Mouse (Mus musculus): ENCODE measurements around the gene Supt3.

Gene Supt3

GRCm38 (mm10) chr17:44963051-44963798 lies 186.3 kb downstream of the Supt3 start:
- no peak for DNase-seq (ENCODE audit: low spot score in 2 of 2)

GRCm38 (mm10) chr17:44967186-44967585 lies 190.2 kb downstream of the Supt3 start:
- DNase-seq (ENCODE audit: low spot score in 2 of 2): no peak

- DNase-seq (ENCODE audit: low spot score in 2 of 2): no peak
Measured at GRCm38 (mm10) chr17:44970255-44970654, 193.3 kb downstream of the Supt3 start.

GRCm38 (mm10) chr17:44973489-44973888 lies 196.5 kb downstream of the Supt3 start:
- no peak for DNase-seq (ENCODE audit: low spot score in 2 of 2)

- no peak for DNase-seq (ENCODE audit: low spot score in 2 of 2)
Measured at GRCm38 (mm10) chr17:44977690-44978089, 200.7 kb downstream of the Supt3 start.

- no peak for DNase-seq (ENCODE audit: low spot score in 2 of 2)
Measured at GRCm38 (mm10) chr17:44987964-44988363, 211.0 kb downstream of the Supt3 start.

GRCm38 (mm10) chr17:45003311-45003710 lies 226.4 kb downstream of the Supt3 start:
- no peak for DNase-seq (ENCODE audit: low spot score in 2 of 2)

- DNase-seq (ENCODE audit: low spot score in 2 of 2): no peak
Measured at GRCm38 (mm10) chr17:45004477-45005170, 227.7 kb downstream of the Supt3 start.

- no peak for DNase-seq (ENCODE audit: low spot score in 2 of 2)
Measured at GRCm38 (mm10) chr17:45007461-45007860, 230.5 kb downstream of the Supt3 start.

- no peak for DNase-seq (ENCODE audit: low spot score in 2 of 2)
Measured at GRCm38 (mm10) chr17:45008663-45009062, 231.7 kb downstream of the Supt3 start.

- no peak for DNase-seq (ENCODE audit: low spot score in 2 of 2)
Measured at GRCm38 (mm10) chr17:45010409-45010808, 233.5 kb downstream of the Supt3 start.

- no peak for DNase-seq (ENCODE audit: low spot score in 2 of 2)
Measured at GRCm38 (mm10) chr17:45016746-45017145, 239.8 kb downstream of the Supt3 start.

GRCm38 (mm10) chr17:45020155-45020930 lies 243.4 kb downstream of the Supt3 start:
- DNase-seq (ENCODE audit: low spot score in 2 of 2): peak; percentile 21 to 34

- DNase-seq (ENCODE audit: low spot score in 2 of 2): no peak
Measured at GRCm38 (mm10) chr17:45028441-45028840, 251.5 kb downstream of the Supt3 start.

GRCm38 (mm10) chr17:45029106-45029505 lies 252.2 kb downstream of the Supt3 start:
- DNase-seq (ENCODE audit: low spot score in 2 of 2): no peak

GRCm38 (mm10) chr17:45032209-45032608 lies 255.3 kb downstream of the Supt3 start:
- no peak for DNase-seq (ENCODE audit: low spot score in 2 of 2)

GRCm38 (mm10) chr17:45033617-45034016 lies 256.7 kb downstream of the Supt3 start:
- no peak for DNase-seq (ENCODE audit: low spot score in 2 of 2)

GRCm38 (mm10) chr17:45041084-45041483 lies 264.1 kb downstream of the Supt3 start:
- DNase-seq (ENCODE audit: low spot score in 2 of 2): no peak

GRCm38 (mm10) chr17:45045804-45046203 lies 268.9 kb downstream of the Supt3 start:
- no peak for DNase-seq (ENCODE audit: low spot score in 2 of 2)

- no peak for DNase-seq (ENCODE audit: low spot score in 2 of 2)
Measured at GRCm38 (mm10) chr17:45046583-45046982, 269.6 kb downstream of the Supt3 start.

GRCm38 (mm10) chr17:45047236-45047635 lies 270.3 kb downstream of the Supt3 start:
- no peak for DNase-seq (ENCODE audit: low spot score in 2 of 2)

- DNase-seq (ENCODE audit: low spot score in 2 of 2): no peak
Measured at GRCm38 (mm10) chr17:45051971-45052370, 275.0 kb downstream of the Supt3 start.
